Mouse (Mus musculus): ENCODE measurements at regions not wholly inside any gene's neighbourhood (a gene's known extent, or its start where the extent isn't known, plus 50 kb on each side); places are given as distances from the start of the nearest gene placed in this dataset.
A peak's percentile ranks its signal among the peaks of the same experiment; 100 is the strongest.
"Not testable (repeated sequence)": the region's sequence is repeated elsewhere in the genome, so short reads cannot be mapped to it uniquely, and the experiment has no call there.

DNA sequence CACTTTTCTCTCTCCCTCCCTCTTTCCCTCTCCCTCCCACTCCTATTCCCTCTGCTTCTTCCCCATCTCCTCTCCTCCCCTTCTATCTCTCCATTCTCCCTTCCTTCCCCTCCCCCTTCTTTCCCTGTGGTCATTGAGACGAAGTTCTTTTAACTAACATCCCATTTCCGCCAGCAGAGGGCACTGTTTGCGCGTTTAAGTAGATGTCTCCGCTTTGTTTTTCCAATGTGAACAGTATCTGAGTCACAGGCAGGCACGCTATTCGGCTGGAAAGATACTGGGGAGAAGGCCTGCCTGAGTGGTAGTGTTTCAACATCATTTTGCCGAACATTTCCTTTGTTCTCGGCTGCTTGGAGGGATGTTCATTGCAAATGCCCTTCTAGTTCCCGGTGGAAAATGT is 77.5 kb downstream of the Gm5426 start:
- DNase-seq, result peak; percentile 99
- WGBS, result 2% methylated on average over 10 of the region's 10 CpGs
- Histone ChIP-seq H3K4me2 (ENCODE audit: low read length) (0 out of 2 replicates have a peak overlapping the region, but pooled peaks have one; percentile 19), H3K4me3 (replicated peaks; ENCODE audit: low read depth, low read length) (no peak overlapping the region), H3K9ac (replicated peaks; ENCODE audit: low read length) (no peak overlapping the region), H3K27me3 (ENCODE audit: control insufficient read depth, insufficient read depth, low read length) (no peaks in the 10 kb centered on the region), H3K27ac (replicated peaks; ENCODE audit: low read depth, low read length) (peak overlapping the region; percentile 68), H3K4me1 (ENCODE audit: control insufficient read depth, insufficient read depth, low read length) (no peaks in the 10 kb centered on the region), H3K36me3 (ENCODE audit: control insufficient read depth, insufficient read depth, low read length) (no peaks in the 10 kb centered on the region), H3K9me3 (ENCODE audit: control insufficient read depth, low read length) (no peaks in the 10 kb centered on the region)
- peak; percentile 89 for ATAC-seq (ENCODE audit: low FRiP score, low TSS enrichment)

DNA sequence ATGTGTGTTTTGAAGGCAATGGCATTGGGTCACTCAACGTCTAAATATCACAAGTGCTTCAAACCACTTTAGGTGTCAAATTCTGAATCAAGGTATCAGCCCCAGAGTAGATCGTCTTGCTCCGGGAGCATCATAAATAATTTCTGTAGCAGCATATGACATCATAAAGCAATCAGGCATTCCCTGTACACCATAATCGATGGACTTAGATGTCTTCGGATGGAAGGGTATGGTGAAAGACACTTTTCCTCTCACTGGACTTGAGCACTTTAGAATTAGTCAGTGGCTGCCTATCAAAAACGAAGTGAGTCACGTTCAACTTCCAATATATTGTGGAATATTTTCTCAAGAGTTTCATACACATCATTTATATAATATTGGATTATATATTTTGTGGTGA is 77.9 kb downstream of the Gm5426 start:
- H3K27ac ChIP-seq (replicated peaks; ENCODE audit: low read depth, low read length), result peak overlapping the region; percentile 68

DNA sequence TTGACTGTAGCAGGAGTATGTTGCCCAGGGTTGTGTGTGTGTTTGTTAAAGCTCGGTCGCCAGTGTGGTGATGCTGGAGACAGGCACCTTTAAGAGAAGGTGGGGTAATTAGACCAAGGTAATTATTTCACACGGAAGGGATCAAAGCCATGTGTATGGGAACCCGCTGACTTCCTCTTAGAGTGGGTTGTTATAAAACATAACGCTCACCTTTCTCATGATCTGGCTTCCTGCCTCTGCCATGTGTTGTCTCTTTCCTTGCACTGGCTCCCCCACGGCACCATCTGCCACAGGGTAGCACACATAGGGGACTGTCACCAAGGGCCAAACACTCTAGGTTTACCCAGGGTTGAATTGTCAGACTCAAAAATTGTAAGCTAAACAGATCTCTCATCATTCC is 78.5 kb downstream of the Gm5426 start:
- no peak for ATAC-seq (ENCODE audit: low FRiP score, low TSS enrichment)
- Histone ChIP-seq H3K4me2 (ENCODE audit: low read length) (no peak overlapping the region), H3K27me3 (ENCODE audit: control insufficient read depth, insufficient read depth, low read length) (no peaks in the 10 kb centered on the region), H3K9ac (replicated peaks; ENCODE audit: low read length) (no peak overlapping the region), H3K4me3 (replicated peaks; ENCODE audit: low read depth, low read length) (no peak overlapping the region), H3K36me3 (ENCODE audit: control insufficient read depth, insufficient read depth, low read length) (no peaks in the 10 kb centered on the region), H3K27ac (replicated peaks; ENCODE audit: low read depth, low read length) (no peak overlapping the region), H3K9me3 (ENCODE audit: control insufficient read depth, low read length) (no peaks in the 10 kb centered on the region), H3K4me1 (ENCODE audit: control insufficient read depth, insufficient read depth, low read length) (no peaks in the 10 kb centered on the region)
- 82% methylated on average over 6 of the region's 6 CpGs for WGBS
- DNase-seq, result no peak

More for the DNA sequence above, 77.9 kb downstream of the Gm5426 start:
- DNase-seq, result no peak
- 0 out of 2 replicates have a peak, but pooled peaks have one; percentile 32 for ATAC-seq (ENCODE audit: low FRiP score, low TSS enrichment)
- no peaks in the 10 kb centered on the region for H3K9me3 ChIP-seq (ENCODE audit: control insufficient read depth, low read length)
- no peaks in the 10 kb centered on the region for H3K27me3 ChIP-seq (ENCODE audit: control insufficient read depth, insufficient read depth, low read length)
- no peak overlapping the region for H3K4me3 ChIP-seq (replicated peaks; ENCODE audit: low read depth, low read length)
- H3K36me3 ChIP-seq (ENCODE audit: control insufficient read depth, insufficient read depth, low read length), result no peaks in the 10 kb centered on the region
- 0 out of 2 replicates have a peak overlapping the region, but pooled peaks have one; percentile 19 for H3K4me2 ChIP-seq (ENCODE audit: low read length)
- WGBS, result 63% methylated on average over 7 of the region's 7 CpGs
- no peaks in the 10 kb centered on the region for H3K4me1 ChIP-seq (ENCODE audit: control insufficient read depth, insufficient read depth, low read length)
- no peak overlapping the region for H3K9ac ChIP-seq (replicated peaks; ENCODE audit: low read length)

DNA sequence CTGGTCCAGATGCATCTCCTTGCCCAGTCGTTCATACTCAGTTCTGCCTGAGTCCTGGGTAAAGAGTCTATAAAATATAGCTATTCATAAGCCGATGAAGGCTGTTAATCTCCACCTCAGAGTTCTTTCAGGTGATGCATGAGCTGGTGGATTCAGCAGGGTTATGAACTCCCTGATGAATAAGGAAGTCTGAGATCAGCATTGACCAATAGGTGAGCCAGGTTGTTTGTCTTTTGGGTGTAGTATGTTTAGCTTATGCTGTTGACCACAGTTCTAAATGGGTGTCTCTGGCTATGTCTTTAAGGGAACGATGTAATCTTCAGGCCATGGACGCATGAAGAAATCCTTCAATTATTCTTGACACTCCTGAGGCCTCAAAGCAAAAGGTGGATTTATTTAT is 84.3 kb downstream of the Gm5426 start:
- DNase-seq (no peak), ATAC-seq (ENCODE audit: low FRiP score, low TSS enrichment) (no peak)
- 97% methylated on average over 4 of the region's 4 CpGs for WGBS
- Histone ChIP-seq H3K9ac (replicated peaks; ENCODE audit: low read length) (no peak overlapping the region), H3K27ac (replicated peaks; ENCODE audit: low read depth, low read length) (no peak overlapping the region), H3K36me3 (ENCODE audit: control insufficient read depth, insufficient read depth, low read length) (no peaks in the 10 kb centered on the region), H3K4me3 (replicated peaks; ENCODE audit: low read depth, low read length) (no peak overlapping the region), H3K4me2 (ENCODE audit: low read length) (no peak overlapping the region), H3K9me3 (ENCODE audit: control insufficient read depth, low read length) (no peaks in the 10 kb centered on the region), H3K27me3 (ENCODE audit: control insufficient read depth, insufficient read depth, low read length) (no peaks in the 10 kb centered on the region), H3K4me1 (ENCODE audit: control insufficient read depth, insufficient read depth, low read length) (no peaks in the 10 kb centered on the region)

DNA sequence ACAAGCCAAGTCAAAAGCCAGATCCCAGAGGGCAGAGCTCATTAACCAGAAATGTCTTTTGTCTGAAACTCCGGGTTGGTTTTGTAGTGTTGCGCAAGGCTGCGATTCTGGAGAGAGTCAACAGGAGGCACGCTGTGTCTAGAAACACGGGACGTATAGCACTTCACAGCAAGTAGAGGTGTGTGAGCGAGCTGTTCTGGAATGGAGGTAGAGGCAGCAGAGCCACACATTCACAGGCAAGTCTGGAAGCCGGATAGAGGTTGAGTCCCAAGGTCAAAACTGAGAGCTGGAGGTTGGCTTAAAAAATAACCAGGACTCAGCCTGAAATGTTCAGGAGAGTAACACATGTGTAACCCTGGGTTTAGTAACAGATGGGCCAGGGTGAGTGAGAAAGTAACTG is 94.0 kb downstream of the Gm5426 start:
- Histone ChIP-seq H3K4me2 (ENCODE audit: low read length) (no peak overlapping the region), H3K9me3 (ENCODE audit: control insufficient read depth, low read length) (no peaks in the 10 kb centered on the region), H3K4me3 (replicated peaks; ENCODE audit: low read depth, low read length) (no peak overlapping the region), H3K4me1 (ENCODE audit: control insufficient read depth, insufficient read depth, low read length) (no peaks in the 10 kb centered on the region), H3K27ac (replicated peaks; ENCODE audit: low read depth, low read length) (no peak overlapping the region), H3K27me3 (ENCODE audit: control insufficient read depth, insufficient read depth, low read length) (no peaks in the 10 kb centered on the region), H3K36me3 (ENCODE audit: control insufficient read depth, insufficient read depth, low read length) (no peaks in the 10 kb centered on the region), H3K9ac (replicated peaks; ENCODE audit: low read length) (no peak overlapping the region)
- ATAC-seq (ENCODE audit: low FRiP score, low TSS enrichment), result no peak
- no peak for DNase-seq
- WGBS, result 91% methylated on average over 8 of the region's 8 CpGs

DNA sequence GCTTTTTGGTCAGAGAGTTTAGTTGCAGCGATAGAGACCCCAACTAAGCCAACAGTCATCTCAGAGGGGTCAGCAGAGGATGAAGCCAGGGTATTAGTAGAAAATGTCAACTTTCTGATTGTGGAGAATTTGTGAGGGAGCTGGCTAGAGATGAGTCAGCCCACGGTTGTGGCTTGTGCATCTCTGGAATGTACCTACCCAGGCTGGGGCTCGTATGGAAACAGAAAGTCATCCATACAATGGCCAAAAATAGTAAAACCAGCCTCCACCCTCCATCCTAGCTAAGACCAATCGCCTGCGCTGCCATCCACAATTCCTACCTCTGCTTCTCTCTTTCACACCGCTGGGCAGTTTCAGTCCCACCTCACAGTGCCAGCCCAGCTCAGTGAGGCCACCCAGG is 94.9 kb downstream of the Gm5426 start:
- Histone ChIP-seq H3K27ac (replicated peaks; ENCODE audit: low read depth, low read length) (no peak overlapping the region), H3K9ac (replicated peaks; ENCODE audit: low read length) (no peak overlapping the region), H3K4me2 (ENCODE audit: low read length) (no peak overlapping the region), H3K4me1 (ENCODE audit: control insufficient read depth, insufficient read depth, low read length) (no peaks in the 10 kb centered on the region), H3K9me3 (ENCODE audit: control insufficient read depth, low read length) (no peaks in the 10 kb centered on the region), H3K36me3 (ENCODE audit: control insufficient read depth, insufficient read depth, low read length) (no peaks in the 10 kb centered on the region), H3K27me3 (ENCODE audit: control insufficient read depth, insufficient read depth, low read length) (no peaks in the 10 kb centered on the region), H3K4me3 (replicated peaks; ENCODE audit: low read depth, low read length) (no peak overlapping the region)
- DNase-seq, result no peak
- no peak for ATAC-seq (ENCODE audit: low FRiP score, low TSS enrichment)
- WGBS, result 92% methylated on average over 6 of the region's 6 CpGs

DNA sequence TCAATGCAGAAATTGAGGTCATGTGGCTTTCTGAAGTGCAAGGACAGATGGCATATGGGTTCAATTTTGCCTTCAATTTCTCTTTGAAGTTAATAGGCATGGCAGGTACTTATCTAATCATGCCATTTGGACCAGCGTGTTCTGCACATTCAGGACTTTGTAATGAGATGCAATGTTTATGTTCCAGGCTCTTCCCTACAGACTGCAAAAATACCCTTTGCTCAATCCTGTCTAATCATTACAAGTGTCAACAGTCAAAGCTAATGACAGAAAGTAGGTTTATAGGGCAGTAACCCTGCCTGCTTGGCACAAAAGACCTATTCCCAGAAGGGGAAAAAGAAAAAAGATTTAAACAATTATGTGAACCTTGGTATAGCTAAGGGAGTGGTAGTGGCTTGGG is 96.5 kb downstream of the Gm5426 start:
- Histone ChIP-seq H3K27ac (replicated peaks; ENCODE audit: low read depth, low read length) (no peak overlapping the region), H3K4me2 (ENCODE audit: low read length) (no peak overlapping the region), H3K4me3 (replicated peaks; ENCODE audit: low read depth, low read length) (no peak overlapping the region), H3K4me1 (ENCODE audit: control insufficient read depth, insufficient read depth, low read length) (no peaks in the 10 kb centered on the region), H3K27me3 (ENCODE audit: control insufficient read depth, insufficient read depth, low read length) (no peaks in the 10 kb centered on the region), H3K9me3 (ENCODE audit: control insufficient read depth, low read length) (no peaks in the 10 kb centered on the region), H3K36me3 (ENCODE audit: control insufficient read depth, insufficient read depth, low read length) (no peaks in the 10 kb centered on the region), H3K9ac (replicated peaks; ENCODE audit: low read length) (no peak overlapping the region)
- ATAC-seq (ENCODE audit: low FRiP score, low TSS enrichment) (no peak), DNase-seq (no peak)
- WGBS, result 52% methylated on average over 1 of the region's 1 CpGs

DNA sequence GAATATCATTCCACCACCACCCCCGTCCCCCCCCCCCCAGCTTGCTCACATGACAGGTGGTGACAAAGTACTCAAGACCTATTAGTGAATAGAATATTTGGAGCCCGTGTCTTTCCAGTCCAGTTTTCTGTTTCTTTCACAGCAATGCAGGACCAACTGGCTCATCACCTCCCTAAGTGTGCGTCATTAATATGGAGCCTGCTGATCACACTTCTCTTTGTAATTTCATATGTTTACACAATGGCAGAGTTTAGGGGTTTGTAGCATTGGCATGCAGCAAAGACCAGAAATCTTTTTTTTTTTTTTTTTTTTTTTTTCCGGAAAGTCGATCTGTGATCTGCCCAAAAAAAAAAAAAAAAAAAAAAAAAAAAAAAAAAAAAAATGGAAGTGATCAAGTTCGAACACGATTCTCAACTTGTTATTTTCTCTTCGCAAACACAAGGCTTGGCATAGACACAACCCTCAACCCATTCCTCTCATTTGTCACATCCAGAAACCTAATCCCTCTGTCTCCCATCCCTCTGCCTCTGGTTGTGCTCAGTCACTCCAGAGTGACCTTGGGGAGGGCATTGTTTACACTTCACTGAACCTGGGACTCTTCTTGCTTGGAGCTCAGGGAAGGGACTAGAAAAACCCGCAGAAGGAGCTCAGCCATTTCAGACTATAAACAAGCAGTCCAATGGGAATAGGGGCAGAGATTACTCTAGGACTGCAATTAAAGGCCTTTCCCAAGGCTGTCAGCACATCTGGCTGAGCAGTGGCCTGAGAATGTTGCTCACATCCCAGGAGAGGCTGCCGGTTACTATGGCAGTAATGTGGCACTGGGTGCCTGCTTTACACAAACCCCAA is 98.4 kb downstream of the Gm5426 start:
- Histone ChIP-seq H3K4me3 (replicated peaks; ENCODE audit: low read depth, low read length) (no peak overlapping the region), H3K9ac (replicated peaks; ENCODE audit: low read length) (no peak overlapping the region), H3K27me3 (ENCODE audit: control insufficient read depth, insufficient read depth, low read length) (no peaks in the 10 kb centered on the region), H3K36me3 (ENCODE audit: control insufficient read depth, insufficient read depth, low read length) (no peaks in the 10 kb centered on the region), H3K27ac (replicated peaks; ENCODE audit: low read depth, low read length) (no peak overlapping the region), H3K9me3 (ENCODE audit: control insufficient read depth, low read length) (no peaks in the 10 kb centered on the region), H3K4me2 (ENCODE audit: low read length) (no peak overlapping the region), H3K4me1 (ENCODE audit: control insufficient read depth, insufficient read depth, low read length) (no peaks in the 10 kb centered on the region)
- 72% methylated on average over 9 of the region's 10 CpGs for WGBS
- no peak for ATAC-seq (ENCODE audit: low FRiP score, low TSS enrichment)
- peak; percentile 14 for DNase-seq

DNA sequence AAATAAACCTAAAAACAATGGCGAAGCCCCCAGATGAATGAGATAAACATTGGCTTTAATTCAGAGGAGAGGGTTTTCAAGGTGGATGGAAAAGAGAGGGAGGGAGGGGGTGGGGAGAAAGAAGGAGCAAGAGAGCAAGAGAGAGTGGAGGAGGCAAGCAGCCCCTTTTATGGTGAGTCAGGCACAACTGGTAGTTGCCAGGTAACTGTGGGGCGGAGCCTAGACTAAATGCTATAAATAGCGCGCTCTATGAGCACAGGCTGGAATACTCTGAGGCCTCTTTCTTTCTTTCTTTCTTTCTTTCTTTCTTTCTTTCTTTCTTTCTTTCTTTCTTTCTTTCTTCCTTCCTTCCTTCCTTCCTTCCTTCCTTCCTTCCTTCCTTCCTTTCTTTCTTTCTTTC is 99.6 kb downstream of the Gm5426 start:
- ATAC-seq (ENCODE audit: low FRiP score, low TSS enrichment); H3K27me3 ChIP-seq (ENCODE audit: control insufficient read depth, insufficient read depth, low read length); H3K9me3 ChIP-seq (ENCODE audit: control insufficient read depth, low read length); H3K36me3 ChIP-seq (ENCODE audit: control insufficient read depth, insufficient read depth, low read length); H3K4me2 ChIP-seq (ENCODE audit: low read length); H3K4me1 ChIP-seq (ENCODE audit: control insufficient read depth, insufficient read depth, low read length); DNase-seq; H3K27ac ChIP-seq (replicated peaks; ENCODE audit: low read depth, low read length); H3K9ac ChIP-seq (replicated peaks; ENCODE audit: low read length); H3K4me3 ChIP-seq (replicated peaks; ENCODE audit: low read depth, low read length): not testable (repeated sequence)
- WGBS, result 89% methylated on average over 4 of the region's 4 CpGs

Data from midbrain, embryonic 14.5 days (tissue).